Comparison of ENCODE assay signal across 15 mouse cellular contexts in the genomic region with DNA sequence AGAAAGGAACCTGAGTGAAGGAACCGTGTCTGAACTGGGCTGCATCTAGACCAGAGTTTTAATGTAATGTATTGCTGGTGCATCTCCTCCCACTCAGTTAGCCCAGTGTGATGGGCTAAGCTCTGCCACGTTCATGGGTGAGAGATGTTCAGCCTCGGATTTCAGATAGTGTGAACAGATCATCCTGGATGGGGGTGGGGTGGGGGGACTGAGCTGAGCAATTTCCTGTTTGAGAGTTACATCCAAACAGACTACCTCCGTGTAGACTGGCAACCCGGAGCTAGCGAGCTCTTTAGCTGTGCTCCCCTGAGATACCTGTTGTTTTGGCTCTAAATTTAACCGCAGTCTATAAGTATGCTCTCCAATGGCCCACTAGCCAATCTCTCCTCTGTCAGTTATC. TPM values are rescaled to one million over a fixed set of nuclear protein-coding genes. Genes with fewer than 3 reads are reported as not detected.
DNase-seq lines count a peak whose midpoint lies in the region; ATAC-seq and TF ChIP-seq lines count a peak whose summit lies in the region.
"Had no signal": no experiment of that assay in that cellular context is flagged by ENCODE, and none has a peak within 500 bp of the region (broad histone marks: within the 10 kb centered on the region; RNA-seq: fewer than 3 reads in every experiment).

No protein-coding gene starts in this region.

- no peak for TF ChIP-seq POLR2A in lung, adult 2 months (IDR thresholded peaks at IDR 0.05; ENCODE audit: borderline replicate concordance, extremely low read depth, low read depth, low read length)

- WGBS in heart, embryonic 13.5 days: 28% methylated on average over 7 of the region's 7 CpGs
- 24% methylated on average over 7 of the region's 7 CpGs for WGBS in lung, adult 2 months
- 59% methylated on average over 7 of the region's 7 CpGs for WGBS in forebrain, postnatal 0 days

- no peak overlapping the region for H3K9ac ChIP-seq in heart, embryonic 13.5 days
- no peak overlapping the region for H3K9ac ChIP-seq in forebrain, postnatal 0 days
- H3K9ac ChIP-seq: embryonic facial prominence, embryonic 15.5 days; intestine, embryonic 15.5 days had no signal

- DNase-seq in heart, adult 8-10 months (ENCODE audit: low spot score): no peak
- DNase-seq in CD4-positive helper T cell, adult 2 months (ENCODE audit: low read depth, low spot score): peak; percentile 83
- DNase-seq in induced T-regulatory cell, adult 2 months (ENCODE audit: low read depth): peak; percentile 86
- DNase-seq in thymus, postnatal 10 days (ENCODE audit: low spot score in 2 of 2): peak; percentile 48 to 55
- DNase-seq in frontal cortex, postnatal 14 days (ENCODE audit: low spot score in 2 of 2): no peak
- no peak for DNase-seq in lung, adult 2 months
- no peak for DNase-seq in forebrain, postnatal 0 days
- DNase-seq: cerebellum, adult 9-10 months; retina, postnatal 1 day; right cerebral cortex, postnatal 4 days had no signal

- peaks cover 12% of the 10 kb centered on the region for H3K4me1 ChIP-seq in heart, embryonic 13.5 days
- H3K4me1 ChIP-seq in lung, adult 2 months (ENCODE audit: control insufficient read depth, insufficient read depth, low read length): no peaks in the 10 kb centered on the region; the same call in 1 of the 2 replicates
- 0 out of 2 replicates have a peak, but pooled peaks cover 3% of the 10 kb centered on the region for H3K4me1 ChIP-seq in forebrain, postnatal 0 days (ENCODE audit: insufficient read depth)

- H3K36me3 ChIP-seq in heart, embryonic 13.5 days: no peaks in the 10 kb centered on the region
- no peaks in the 10 kb centered on the region for H3K36me3 ChIP-seq in forebrain, postnatal 0 days (ENCODE audit: insufficient read depth)
- H3K36me3 ChIP-seq: embryonic facial prominence, embryonic 15.5 days; forebrain, embryonic 10.5 days; intestine, embryonic 15.5 days had no signal

- H3K27ac ChIP-seq in heart, embryonic 13.5 days (replicated peaks): no peak overlapping the region
- no peak overlapping the region for H3K27ac ChIP-seq in forebrain, postnatal 0 days (ENCODE audit: low read depth, low read length)
- H3K27ac ChIP-seq: embryonic facial prominence, embryonic 15.5 days; forebrain, embryonic 10.5 days; intestine, embryonic 15.5 days had no signal

- 0 out of 2 replicates have a peak overlapping the region, but pooled peaks have one; percentile 13 for H3K4me2 ChIP-seq in heart, embryonic 13.5 days
- H3K4me2 ChIP-seq in forebrain, postnatal 0 days (ENCODE audit: low read depth): no peak overlapping the region
- H3K4me2 ChIP-seq: embryonic facial prominence, embryonic 15.5 days; intestine, embryonic 15.5 days; midbrain, embryonic 11.5 days had no signal

- no peak overlapping the region for H3K4me3 ChIP-seq in heart, embryonic 13.5 days
- no peak overlapping the region for H3K4me3 ChIP-seq in lung, adult 2 months (replicated peaks; ENCODE audit: extremely low read depth, low read depth, low read length)
- no peak overlapping the region for H3K4me3 ChIP-seq in forebrain, postnatal 0 days (ENCODE audit: low read depth, low read length)
- H3K4me3 ChIP-seq: embryonic facial prominence, embryonic 15.5 days; forebrain, embryonic 10.5 days; intestine, embryonic 15.5 days had no signal

- no peak for TF ChIP-seq CTCF in lung, adult 2 months (IDR thresholded peaks at IDR 0.05; ENCODE audit: insufficient read depth, low read length)
- TF ChIP-seq CTCF in forebrain, postnatal 0 days (IDR thresholded peaks at IDR 0.05; ENCODE audit: low read depth): no peak

- H3K9me3 ChIP-seq in heart, embryonic 13.5 days: no peaks in the 10 kb centered on the region
- no peaks in the 10 kb centered on the region for H3K9me3 ChIP-seq in forebrain, postnatal 0 days (ENCODE audit: low read length)
- H3K9me3 ChIP-seq: embryonic facial prominence, embryonic 15.5 days; forebrain, embryonic 10.5 days; intestine, embryonic 15.5 days had no signal

- no peak for ATAC-seq in heart, embryonic 13.5 days (ENCODE audit: extremely low read depth, insufficient number of reproducible peaks, low FRiP score, low TSS enrichment)
- ATAC-seq in forebrain, postnatal 0 days: no peak
- ATAC-seq: intestine, embryonic 15.5 days had no signal

- H3K27me3 ChIP-seq in heart, embryonic 13.5 days (replicated peaks): no peaks in the 10 kb centered on the region; the same call in none of the 2 replicates
- H3K27me3 ChIP-seq in forebrain, postnatal 0 days (ENCODE audit: insufficient read depth, low read length): no peaks in the 10 kb centered on the region; the same call in 1 of the 2 replicates
- H3K27me3 ChIP-seq: embryonic facial prominence, embryonic 15.5 days; intestine, embryonic 15.5 days had no signal

RNA-seq across cellular contexts. Expression of gene Cyld, which starts 4.9 kb away (rescaled TPM):
- polyA plus RNA-seq in heart, embryonic 13.5 days (2015; fragmentation: Nextera tagmentation; extraction: Ambion mirVana): 8.1 and 8.8 TPM in 2 replicates
- total RNA-seq in heart, adult 8-10 months (2022): 10 to 100 TPM; 26.3 to 31.2 (median 30.0) TPM
- 5.2 and 8.7 TPM in 2 replicates for polyA plus RNA-seq in lung, adult 2 months (2012; rRNA removed)
- total RNA-seq in forebrain, postnatal 0 days (2014; rRNA removed): 18.1 and 22.7 TPM in 2 replicates
- 6.5 and 10.6 TPM in 2 replicates for polyA plus RNA-seq in forebrain, postnatal 0 days (2015; fragmentation: Nextera tagmentation; extraction: Ambion mirVana)

RNA-seq across cellular contexts. Expression of gene Nod2, which starts 44.8 kb away (rescaled TPM):
- 0.05 and 0.08 TPM in 2 replicates for polyA plus RNA-seq in heart, embryonic 13.5 days (2015; fragmentation: Nextera tagmentation; extraction: Ambion mirVana)
- total RNA-seq in heart, adult 8-10 months (2022): 1 to 10 TPM in 1 of 4 experiments, under 1 TPM in 3; 0.56 to 1.3 (median 0.68) TPM
- polyA plus RNA-seq in lung, adult 2 months (2012; rRNA removed): 4.0 and 5.0 TPM in 2 replicates
- 0.38 and 0.76 TPM in 2 replicates for total RNA-seq in forebrain, postnatal 0 days (2014; rRNA removed)
- 0.05 and 0.06 TPM in 2 replicates for polyA plus RNA-seq in forebrain, postnatal 0 days (2015; fragmentation: Nextera tagmentation; extraction: Ambion mirVana)

RNA-seq across cellular contexts. Expression of gene Snx20, which starts 56.0 kb away (rescaled TPM):
- 1.6 and 1.8 TPM in 2 replicates for polyA plus RNA-seq in heart, embryonic 13.5 days (2015; fragmentation: Nextera tagmentation; extraction: Ambion mirVana)
- 1 to 10 TPM in 1 of 4 experiments, under 1 TPM in 3; 0.63 to 1.6 (median 0.77) TPM for total RNA-seq in heart, adult 8-10 months (2022)
- polyA plus RNA-seq in lung, adult 2 months (2012; rRNA removed): 11.5 and 16.8 TPM in 2 replicates
- total RNA-seq in forebrain, postnatal 0 days (2014; rRNA removed): 1.5 and 1.6 TPM in 2 replicates
- 1.9 and 2.0 TPM in 2 replicates for polyA plus RNA-seq in forebrain, postnatal 0 days (2015; fragmentation: Nextera tagmentation; extraction: Ambion mirVana)

Comparison
In these comparisons a context has a peak if more than half of its experiments do, and no peak if none do; other contexts are left out.
1. DNase-seq: peak in CD4-positive helper T cell, adult 2 months (single experiment), induced T-regulatory cell, adult 2 months (single experiment) and thymus, postnatal 10 days (2 of 2); none in heart, adult 8-10 months (single experiment), frontal cortex, postnatal 14 days (0 of 2), lung, adult 2 months (single experiment) and forebrain, postnatal 0 days (single experiment).